Mouse (Mus musculus) monocyte, adult 59 days (primary cell): Measurements from ENCODE around the gene Rcn1. TPM values are rescaled to one million over a fixed set of nuclear protein-coding genes. Genes with fewer than 3 reads are reported as not detected.

ENCODE experiments used
- total RNA-seq, 2 experiments: library from RNA; stranded (reverse); gene quantifications; one replicate each; pipeline ENCODE4 v1.2.4; 2023

Rcn1 gene
- 1 to 10 TPM; 4.3 to 5.5 TPM for total RNA-seq

GRCm38 (mm10) chr2:105399085-105399891 lies at the start of gene Rcn1:
Rcn1 (minus strand) TSS chr2:105399319.

Other genes starting within 250 kb of the Rcn1 start
- gene Them7, start 175.0 kb downstream of the Rcn1 start, total RNA-seq = not detected